Comparison of ENCODE assay signal across 23 mouse cellular contexts in the genomic region with DNA sequence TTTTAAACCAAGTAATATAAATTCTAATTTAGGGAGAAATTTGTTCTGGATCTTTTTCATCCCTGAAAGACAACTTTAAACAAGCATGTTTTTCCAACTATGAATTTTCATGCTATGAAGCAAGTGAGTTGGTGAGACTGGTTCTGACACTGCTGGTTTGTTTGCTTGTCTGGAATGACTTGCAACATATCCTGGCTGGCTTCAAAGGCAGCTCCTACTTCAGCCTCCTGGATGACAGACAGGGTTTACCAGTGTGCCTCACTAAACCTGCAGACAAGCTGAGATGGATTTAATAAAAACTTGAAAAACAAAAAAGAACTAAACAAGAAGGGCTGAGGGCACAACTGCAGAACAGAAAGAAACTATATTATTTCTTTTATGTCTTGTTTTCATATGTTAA. TPM values are rescaled to one million over a fixed set of nuclear protein-coding genes. Genes with fewer than 3 reads are reported as not detected.
DNase-seq lines count a peak whose midpoint lies in the region; ATAC-seq lines count a peak whose summit lies in the region.
"Had no signal": no experiment of that assay in that cellular context is flagged by ENCODE, and none has a peak within 500 bp of the region (broad histone marks: within the 10 kb centered on the region; RNA-seq: fewer than 3 reads in every experiment).

No protein-coding gene starts in this region.

- no peaks in the 10 kb centered on the region for H3K27me3 ChIP-seq in heart, embryonic 10.5 days (ENCODE audit: insufficient read depth, poor library complexity, severe bottlenecking)
- H3K27me3 ChIP-seq in liver, embryonic 15.5 days = no peaks in the 10 kb centered on the region
- H3K27me3 ChIP-seq: heart, embryonic 12.5 days; limb, embryonic 13.5 days; neural tube, embryonic 15.5 days; Patski had no signal

- peak; percentile 80 for ATAC-seq in erythroblast, adult 5-6 weeks (replicated peaks; ENCODE audit: low FRiP score, poor library complexity, severe bottlenecking)
- ATAC-seq in liver, embryonic 15.5 days (ENCODE audit: insufficient read depth) = 0 out of 2 replicates have a peak, but pooled peaks have one; percentile 44
- ATAC-seq in cerebellum, adult (ENCODE audit: insufficient number of reproducible peaks, low FRiP score, low TSS enrichment) = no peak
- ATAC-seq: activated CD4-positive, CD25-positive, alpha-beta regulatory T cell, adult 4 months; forebrain, embryonic 16.5 days; Patski had no signal

- no peak overlapping the region for H3K4me2 ChIP-seq in liver, embryonic 15.5 days
- H3K4me2 ChIP-seq: heart, embryonic 12.5 days; limb, embryonic 13.5 days; neural tube, embryonic 15.5 days had no signal

- H3K4me3 ChIP-seq in heart, embryonic 10.5 days = no peak overlapping the region
- H3K4me3 ChIP-seq in liver, embryonic 15.5 days (replicated peaks) = no peak overlapping the region
- H3K4me3 ChIP-seq: heart, embryonic 12.5 days; limb, embryonic 13.5 days; myocyte; neural tube, embryonic 15.5 days had no signal

- H3K9me3 ChIP-seq in heart, embryonic 10.5 days = no peaks in the 10 kb centered on the region
- H3K9me3 ChIP-seq in liver, embryonic 15.5 days (replicated peaks) = no peaks in the 10 kb centered on the region
- H3K9me3 ChIP-seq: heart, embryonic 12.5 days; limb, embryonic 13.5 days; neural tube, embryonic 15.5 days had no signal

- H3K27ac ChIP-seq in heart, embryonic 10.5 days = no peak overlapping the region
- H3K27ac ChIP-seq in liver, embryonic 15.5 days (replicated peaks) = 0 out of 2 replicates have a peak overlapping the region, but pooled peaks have one; percentile 39
- H3K27ac ChIP-seq: limb, embryonic 13.5 days; neural tube, embryonic 15.5 days had no signal

- peak; percentile 23 for DNase-seq in heart, adult 8-10 months (ENCODE audit: low spot score)
- no peak for DNase-seq in heart, embryonic 10.5 days (ENCODE audit: low spot score)
- DNase-seq in 3T3-L1 (ENCODE audit: low read depth, low spot score) = peak; percentile 32
- no peak for DNase-seq in ovary, adult 18-20 months (ENCODE audit: low spot score)
- DNase-seq: adrenal gland, postnatal 36 days; cerebellum, adult 9-10 months; heart, postnatal 36 days; kidney, adult 2 months; kidney, postnatal 25 days; midbrain, embryonic 14.5 days; retina, postnatal 1 day; right cerebral cortex, postnatal 4 days; thymus, postnatal 4 days had no signal

- peaks cover 7% of the 10 kb centered on the region for H3K4me1 ChIP-seq in heart, embryonic 10.5 days
- peaks cover 40% of the 10 kb centered on the region for H3K4me1 ChIP-seq in liver, embryonic 15.5 days (replicated peaks)
- H3K4me1 ChIP-seq: neural tube, embryonic 15.5 days had no signal

- no peak overlapping the region for H3K9ac ChIP-seq in liver, embryonic 15.5 days
- H3K9ac ChIP-seq: heart, embryonic 12.5 days; limb, embryonic 13.5 days; neural tube, embryonic 15.5 days had no signal

- no peaks in the 10 kb centered on the region for H3K36me3 ChIP-seq in heart, embryonic 10.5 days
- no peaks in the 10 kb centered on the region for H3K36me3 ChIP-seq in liver, embryonic 15.5 days (replicated peaks)
- H3K36me3 ChIP-seq: heart, embryonic 12.5 days; limb, embryonic 13.5 days; neural tube, embryonic 15.5 days had no signal

RNA-seq across cellular contexts. Expression of gene Rap1a, which starts 43.0 kb away (rescaled TPM):
- total RNA-seq in heart, adult 8-10 months (2022) = 100 to 1,000 TPM in 2 of 4 experiments, 10 to 100 TPM in 2; 86.5 to 102 (median 97.8) TPM
- 73.9 and 95.3 TPM in 2 replicates for polyA plus RNA-seq in heart, embryonic 10.5 days (2016; fragmentation: Nextera tagmentation; extraction: Ambion mirVana)
- 67.7 and 77.8 TPM in 2 replicates for total RNA-seq in erythroblast, adult 5-6 weeks (2015; ENCODE audit: low replicate concordance)
- 99.3 and 137 TPM in 2 replicates for total RNA-seq in erythroblast, adult 5-6 weeks (2017; ENCODE audit: low replicate concordance)
- 87.8 and 106 TPM in 2 replicates for polyA plus RNA-seq in liver, embryonic 15.5 days (2015; fragmentation: Nextera tagmentation; extraction: Ambion mirVana)

RNA-seq across cellular contexts. Expression of gene Inka2, which starts 53.7 kb away (rescaled TPM):
- total RNA-seq in heart, adult 8-10 months (2022) = 10 to 100 TPM; 13.8 to 20.0 (median 16.1) TPM
- 1.5 and 2.4 TPM in 2 replicates for polyA plus RNA-seq in heart, embryonic 10.5 days (2016; fragmentation: Nextera tagmentation; extraction: Ambion mirVana)
- 0.21 TPM in 1 of 2 replicates, not detected in the other for total RNA-seq in erythroblast, adult 5-6 weeks (2015; ENCODE audit: low replicate concordance)
- 0.28 TPM in 1 of 2 replicates, not detected in the other for total RNA-seq in erythroblast, adult 5-6 weeks (2017; ENCODE audit: low replicate concordance)
- polyA plus RNA-seq in liver, embryonic 15.5 days (2015; fragmentation: Nextera tagmentation; extraction: Ambion mirVana) = 0.26 and 0.32 TPM in 2 replicates

Comparison
In these comparisons a context has a peak if more than half of its experiments do, and no peak if none do; other contexts are left out.
1. DNase-seq: peak in heart, adult 8-10 months (single experiment) and 3T3-L1 (single experiment); none in heart, embryonic 10.5 days (single experiment) and ovary, adult 18-20 months (single experiment).
2. RNA of gene Inka2, which starts 53.7 kb away (total RNA-seq): 13.8 to 20.0 TPM in heart, adult 8-10 months; 0.21 to 0.28 TPM in erythroblast, adult 5-6 weeks; every median in the first group is over 10 times any median in the second.